Mouse (Mus musculus): ENCODE results near the gene Gimap7.

Gene Gimap7

GRCm38 (mm10) chr6:48692962-48693361 is 25.5 kb upstream of the Gimap7 start:
- DNase-seq (ENCODE audit: low spot score in 2 of 2), result no peak

GRCm38 (mm10) chr6:48696830-48697554 is 21.4 kb upstream of the Gimap7 start:
- DNase-seq (ENCODE audit: low spot score in 2 of 2), result no peak

GRCm38 (mm10) chr6:48697555-48697930 is 20.9 kb upstream of the Gimap7 start:
- no peak for DNase-seq (ENCODE audit: low spot score in 2 of 2)

GRCm38 (mm10) chr6:48698066-48698856 is 20.2 kb upstream of the Gimap7 start:
- no peak for DNase-seq (ENCODE audit: low spot score in 2 of 2)

GRCm38 (mm10) chr6:48698888-48699287 is 19.5 kb upstream of the Gimap7 start:
- no peak for DNase-seq (ENCODE audit: low spot score in 2 of 2)

- no peak for DNase-seq (ENCODE audit: low spot score in 2 of 2)
Observed at GRCm38 (mm10) chr6:48700251-48701075, 18.0 kb upstream of the Gimap7 start.

- no peak for DNase-seq (ENCODE audit: low spot score in 2 of 2)
Observed at GRCm38 (mm10) chr6:48702146-48702545, 16.3 kb upstream of the Gimap7 start.

- DNase-seq (ENCODE audit: low spot score in 2 of 2), result no peak
Observed at GRCm38 (mm10) chr6:48702601-48703000, 15.8 kb upstream of the Gimap7 start.

GRCm38 (mm10) chr6:48704146-48704545 is 14.3 kb upstream of the Gimap7 start:
- DNase-seq (ENCODE audit: low spot score in 2 of 2), result no peak

GRCm38 (mm10) chr6:48706130-48706529 is 12.3 kb upstream of the Gimap7 start:
- DNase-seq (ENCODE audit: low spot score in 2 of 2), result no peak

- DNase-seq (ENCODE audit: low spot score in 2 of 2), result no peak
Observed at GRCm38 (mm10) chr6:48720326-48720725, 1.9 kb downstream of the Gimap7 start.

- no peak for DNase-seq (ENCODE audit: low spot score in 2 of 2)
Observed at GRCm38 (mm10) chr6:48723468-48723867, 5.0 kb downstream of the Gimap7 start.

- DNase-seq (ENCODE audit: low spot score in 2 of 2), result no peak
Observed at GRCm38 (mm10) chr6:48725476-48725875, 7.1 kb downstream of the Gimap7 start.

GRCm38 (mm10) chr6:48727761-48728160 is 9.3 kb downstream of the Gimap7 start:
- no peak for DNase-seq (ENCODE audit: low spot score in 2 of 2)

- peak in 1 of 2 experiments; percentile 45 for DNase-seq (ENCODE audit: low spot score in 2 of 2)
Observed at GRCm38 (mm10) chr6:48732864-48733304, 14.5 kb downstream of the Gimap7 start.

GRCm38 (mm10) chr6:48733660-48734059 is 15.2 kb downstream of the Gimap7 start:
- no peak for DNase-seq (ENCODE audit: low spot score in 2 of 2)

- no peak for DNase-seq (ENCODE audit: low spot score in 2 of 2)
Observed at GRCm38 (mm10) chr6:48737053-48737452, 18.6 kb downstream of the Gimap7 start.

- DNase-seq (ENCODE audit: low spot score in 2 of 2), result no peak
Observed at GRCm38 (mm10) chr6:48737688-48738087, 19.3 kb downstream of the Gimap7 start.

- peak; percentile 45 to 59 for DNase-seq (ENCODE audit: low spot score in 2 of 2)
Observed at GRCm38 (mm10) chr6:48738961-48739779, 20.7 kb downstream of the Gimap7 start, which contains the start of gene Gimap1. TSS of gene Gimap1 (plus strand) at chr6:48739054.

GRCm38 (mm10) chr6:48739780-48740055 is 21.3 kb downstream of the Gimap7 start:
- DNase-seq (ENCODE audit: low spot score in 2 of 2), result no peak

GRCm38 (mm10) chr6:48740501-48741169 is 22.2 kb downstream of the Gimap7 start:
- DNase-seq (ENCODE audit: low spot score in 2 of 2), result no peak
